Mouse (Mus musculus): ENCODE results near the gene Ccdc88b.
A peak's percentile ranks its signal among the peaks of the same experiment; 100 is the strongest.

- TF ChIP-seq CTCF (IDR thresholded peaks at IDR 0.05; ENCODE audit: control insufficient read depth, insufficient read depth, insufficient read length), result no peak
- no peak for TF ChIP-seq FOSL1 (IDR thresholded peaks at IDR 0.05; ENCODE audit: insufficient read depth, low read length, poor library complexity, severe bottlenecking)
- TF ChIP-seq USF1 (IDR thresholded peaks at IDR 0.05; ENCODE audit: low read depth), result no peak
- peak; percentile 57 for TF ChIP-seq MAX (IDR thresholded peaks at IDR 0.05)
- TF ChIP-seq CEBPB (IDR thresholded peaks at IDR 0.05; ENCODE audit: low read depth), result no peak
These were observed 15.7 kb downstream of the Ccdc88b start for GRCm38 (mm10) chr19:6842353-6842752.
